Mouse (Mus musculus) ovary, postnatal 10 days (tissue): ENCODE measurements around the gene Nid1.
"Not testable (repeated sequence)": the region's sequence is repeated elsewhere in the genome, so short reads cannot be mapped to it uniquely, and the experiment has no call there.

Experiments used
- DNase-seq: peaks from one replicate; pipeline ENCODE4 v3.0.0; 2022; ENCODE audit warnings: low spot score

The Nid1 gene

GRCm38 (mm10) chr13:13492151-13492550, 54.8 kb downstream of the Nid1 start:
- DNase-seq = no peak

DNA sequence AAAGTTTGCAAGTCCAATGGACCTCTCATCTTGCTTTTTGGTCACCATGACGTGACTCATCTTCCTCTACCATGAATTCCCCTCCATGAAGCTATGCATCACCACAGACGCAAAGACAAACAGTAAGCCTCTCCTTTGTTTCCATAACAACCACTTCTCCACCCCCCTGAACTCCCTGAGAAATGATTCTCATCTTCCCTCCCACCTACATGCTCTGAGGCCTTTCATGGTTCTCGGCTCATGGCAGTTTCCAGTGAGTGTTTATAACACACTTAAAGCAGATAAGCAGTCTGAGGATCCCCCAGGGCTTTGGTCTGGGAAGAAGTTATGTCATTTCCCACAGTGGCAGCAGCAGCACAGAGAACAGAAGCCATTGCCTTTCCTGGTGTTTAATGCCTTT, 56.2 kb downstream of the Nid1 start:
- DNase-seq = no peak

- no peak for DNase-seq
Measured at GRCm38 (mm10) chr13:13498022-13498421, 60.7 kb downstream of the Nid1 start.

DNA sequence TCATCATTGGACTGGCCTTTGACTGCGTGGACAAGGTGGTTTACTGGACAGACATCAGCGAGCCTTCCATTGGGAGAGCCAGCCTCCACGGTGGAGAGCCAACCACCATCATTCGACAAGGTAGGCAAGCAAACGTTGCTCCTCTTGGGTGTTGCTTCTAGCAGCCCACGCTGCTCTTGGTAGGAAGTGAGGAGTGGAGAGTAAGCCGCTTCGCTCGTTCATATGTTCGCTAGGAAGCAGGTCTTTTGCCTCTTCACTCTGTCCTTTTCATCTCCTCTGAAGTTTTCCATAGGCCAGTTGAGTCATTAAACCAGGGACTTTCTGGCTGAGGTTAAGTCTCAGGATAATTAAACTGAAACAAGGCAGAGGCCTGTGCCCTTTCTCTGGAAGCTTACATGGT, 65.1 kb downstream of the Nid1 start:
- no peak for DNase-seq

- no peak for DNase-seq
Measured at GRCm38 (mm10) chr13:13503695-13504386, 66.5 kb downstream of the Nid1 start.

DNA sequence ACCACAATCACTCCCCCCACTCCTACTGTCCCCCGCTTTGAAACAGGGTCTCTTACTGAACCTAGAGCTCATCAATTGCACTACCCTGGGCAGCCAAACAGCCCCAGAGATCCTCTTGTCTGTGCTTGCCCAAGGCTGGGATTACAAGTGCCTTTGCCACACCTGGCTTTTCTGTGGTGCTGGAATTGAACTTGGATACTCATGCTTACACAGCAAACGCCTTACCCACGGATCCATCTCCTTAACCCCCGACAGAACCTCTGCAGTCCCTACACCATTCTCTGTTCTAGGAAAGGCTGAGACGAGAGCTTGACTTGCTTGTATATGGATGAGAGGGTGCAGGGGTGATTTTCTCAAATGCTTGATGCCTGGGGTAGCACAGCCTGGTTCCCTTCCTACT, 67.7 kb downstream of the Nid1 start:
- no peak for DNase-seq

- DNase-seq = no peak
Measured at GRCm38 (mm10) chr13:13506556-13506955, 69.2 kb downstream of the Nid1 start.

- DNase-seq = no peak
Measured at GRCm38 (mm10) chr13:13514861-13515260, 77.5 kb downstream of the Nid1 start.

GRCm38 (mm10) chr13:13516376-13517225, 79.2 kb downstream of the Nid1 start:
- peak; percentile 87 for DNase-seq

GRCm38 (mm10) chr13:13518114-13518513, 80.8 kb downstream of the Nid1 start:
- DNase-seq = no peak

DNA sequence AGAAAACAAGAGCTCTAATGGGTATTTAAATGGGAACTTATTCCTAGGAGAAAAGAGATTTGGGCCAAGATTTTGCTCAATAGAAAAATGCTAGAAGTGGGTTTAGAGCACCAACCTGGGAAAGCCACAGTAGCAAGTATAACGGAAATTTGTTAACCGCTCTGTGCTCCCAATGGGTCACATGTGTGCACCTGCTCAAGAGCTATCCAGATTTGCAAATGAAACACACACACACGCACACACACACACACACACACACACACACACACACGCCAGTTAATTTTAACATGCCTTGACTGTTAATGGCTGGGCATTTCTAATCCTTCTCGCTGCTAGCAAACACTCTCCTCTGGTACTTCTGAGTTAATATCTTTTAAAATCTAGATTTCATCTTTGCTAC, 83.1 kb downstream of the Nid1 start:
- DNase-seq = no peak

DNA sequence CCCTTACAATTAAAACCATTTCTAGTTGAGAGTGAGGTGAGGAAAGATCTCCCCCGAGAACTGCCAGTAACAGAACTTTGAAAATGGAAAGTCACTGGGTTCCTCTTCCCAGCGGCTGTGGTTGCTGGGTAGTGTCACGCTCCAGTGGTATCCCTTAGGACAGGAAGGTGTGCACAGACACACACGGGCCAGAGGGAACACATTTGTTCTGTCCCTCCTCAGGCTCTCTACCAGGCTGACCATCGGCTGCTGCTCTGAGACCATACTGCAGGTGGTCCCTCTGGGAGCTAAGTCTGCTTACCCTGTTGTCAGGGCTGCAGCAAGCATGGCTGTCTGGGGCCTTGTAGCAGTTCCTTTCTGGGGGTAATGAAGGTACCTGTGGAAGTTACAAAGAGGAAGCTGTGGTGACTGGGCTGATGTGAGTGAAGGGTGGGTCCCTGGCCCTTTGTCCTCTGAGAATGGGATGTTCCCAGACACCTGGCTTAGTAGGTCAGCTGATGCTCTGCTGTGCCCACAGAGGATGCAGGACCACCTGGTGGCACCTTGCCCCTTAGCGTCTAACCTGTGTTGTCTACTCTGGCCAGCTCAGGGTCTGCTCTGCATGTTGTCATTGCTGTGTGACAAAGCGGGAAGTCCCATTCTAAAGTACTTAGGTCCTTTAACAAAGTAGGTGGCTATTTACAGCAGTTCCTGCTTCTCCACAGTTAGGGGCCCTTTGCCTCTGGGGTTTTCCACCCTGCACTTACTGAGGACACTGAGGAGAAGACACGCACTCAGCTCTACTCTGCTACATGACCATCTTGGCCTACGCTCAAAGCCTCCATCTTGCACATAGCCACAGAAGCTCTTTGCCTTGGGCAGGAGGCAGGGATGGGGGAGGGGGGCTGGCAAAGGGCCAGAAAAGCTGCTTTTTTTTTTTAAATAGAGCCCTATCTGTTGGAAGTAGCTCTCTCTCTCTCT, 86.6 kb downstream of the Nid1 start:
- no peak for DNase-seq

DNA sequence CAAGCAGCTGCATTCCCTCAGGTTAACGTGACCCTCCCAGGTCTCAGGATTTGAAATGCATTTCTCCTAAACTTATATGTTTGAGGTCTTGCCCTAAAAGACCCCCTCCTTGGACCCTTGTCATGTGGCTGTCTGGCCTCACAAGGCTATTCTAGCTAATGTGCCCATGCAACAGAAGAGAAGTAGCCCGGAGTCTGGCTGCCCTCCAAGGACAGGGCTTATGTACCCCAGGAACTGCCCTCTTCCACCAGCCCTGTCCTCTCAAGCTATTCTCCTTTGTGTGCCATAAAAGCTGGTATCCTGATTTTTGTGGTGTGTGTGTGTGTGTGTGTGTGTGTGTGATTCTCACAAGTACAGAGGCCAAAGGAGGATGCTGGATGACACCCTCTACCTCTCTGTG, 87.9 kb downstream of the Nid1 start:
- DNase-seq = no peak

DNA sequence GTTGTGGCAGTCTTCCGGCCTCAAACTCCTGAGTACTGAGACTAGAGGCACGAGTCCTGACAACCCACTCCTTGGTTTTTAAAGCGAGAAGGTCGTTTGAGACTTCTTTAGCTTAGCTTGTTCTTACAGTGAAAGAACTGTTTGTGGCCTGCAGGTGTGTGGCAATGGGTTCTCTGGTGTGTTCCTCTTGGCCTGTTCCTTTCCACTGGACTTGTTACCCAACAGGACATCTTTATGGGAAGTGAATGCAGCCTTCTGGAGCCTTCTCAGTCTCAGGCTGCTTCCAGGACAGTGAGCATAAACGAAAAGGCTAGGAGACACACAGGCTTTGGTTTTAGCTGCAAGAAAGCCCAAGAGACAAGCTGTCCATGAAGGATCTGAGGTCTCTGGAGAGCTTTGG, 88.5 kb downstream of the Nid1 start:
- no peak for DNase-seq

DNA sequence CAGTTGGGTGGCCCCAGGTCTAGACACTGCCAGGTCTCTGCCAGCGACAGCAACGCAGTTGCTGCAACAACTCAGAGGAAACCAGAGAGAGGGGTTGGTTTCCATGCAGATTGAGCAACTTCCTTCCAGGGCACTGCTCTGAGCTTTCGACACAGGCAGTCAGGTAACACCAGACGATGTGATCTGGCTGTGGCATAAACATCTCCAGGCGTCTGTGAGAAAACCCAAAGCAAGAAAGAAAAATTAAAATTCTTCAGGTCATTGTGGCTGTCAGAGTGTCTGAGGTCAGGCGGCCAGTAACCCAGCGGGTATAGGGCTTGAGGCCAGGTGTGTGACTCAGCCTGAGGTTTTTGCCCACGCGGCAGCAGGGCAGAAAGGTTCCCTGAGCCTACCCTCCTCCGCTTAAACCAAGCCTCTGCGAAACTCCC, 91.8 kb downstream of the Nid1 start:
- no peak for DNase-seq

DNA sequence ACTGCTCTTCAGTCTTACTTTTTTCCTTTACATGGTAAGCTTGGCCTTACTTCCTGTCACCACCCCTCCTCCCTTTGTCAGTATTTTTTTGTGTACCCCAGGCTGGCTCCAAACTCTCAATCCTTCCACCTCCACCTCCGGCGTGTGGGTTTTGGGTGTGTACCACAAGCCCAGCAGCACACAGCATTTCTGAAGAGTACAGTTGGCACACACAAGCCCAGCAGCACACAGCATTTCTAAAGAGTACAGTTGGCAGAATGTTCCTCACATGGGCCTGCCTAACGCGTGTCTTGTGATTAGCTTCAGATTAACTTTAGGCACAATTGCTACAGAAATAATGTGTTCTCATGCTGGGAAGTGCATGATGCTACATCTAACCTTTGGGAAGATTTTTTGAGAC, 93.6 kb downstream of the Nid1 start:
- no peak for DNase-seq

- DNase-seq = no peak
Measured at GRCm38 (mm10) chr13:13531923-13532322, 94.6 kb downstream of the Nid1 start.

DNA sequence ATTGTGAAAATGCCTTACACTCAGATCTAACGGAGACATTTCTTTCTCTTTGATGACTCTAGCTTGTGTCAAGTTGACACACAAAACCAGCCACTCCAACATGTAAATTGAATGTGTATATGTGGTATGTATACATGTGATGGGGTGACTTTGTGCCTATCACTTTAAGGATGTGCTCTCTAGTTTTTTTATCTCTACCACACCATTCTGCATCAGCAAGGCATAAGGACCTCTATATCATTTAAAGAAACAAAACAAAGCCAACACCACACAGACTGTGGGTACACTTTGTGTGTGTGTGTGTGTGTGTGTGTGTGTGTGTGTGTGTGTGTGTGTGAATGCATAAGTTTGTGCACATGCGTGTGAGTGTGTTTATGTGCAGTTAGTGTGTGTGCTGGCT, 99.2 kb downstream of the Nid1 start:
- no peak for DNase-seq

DNA sequence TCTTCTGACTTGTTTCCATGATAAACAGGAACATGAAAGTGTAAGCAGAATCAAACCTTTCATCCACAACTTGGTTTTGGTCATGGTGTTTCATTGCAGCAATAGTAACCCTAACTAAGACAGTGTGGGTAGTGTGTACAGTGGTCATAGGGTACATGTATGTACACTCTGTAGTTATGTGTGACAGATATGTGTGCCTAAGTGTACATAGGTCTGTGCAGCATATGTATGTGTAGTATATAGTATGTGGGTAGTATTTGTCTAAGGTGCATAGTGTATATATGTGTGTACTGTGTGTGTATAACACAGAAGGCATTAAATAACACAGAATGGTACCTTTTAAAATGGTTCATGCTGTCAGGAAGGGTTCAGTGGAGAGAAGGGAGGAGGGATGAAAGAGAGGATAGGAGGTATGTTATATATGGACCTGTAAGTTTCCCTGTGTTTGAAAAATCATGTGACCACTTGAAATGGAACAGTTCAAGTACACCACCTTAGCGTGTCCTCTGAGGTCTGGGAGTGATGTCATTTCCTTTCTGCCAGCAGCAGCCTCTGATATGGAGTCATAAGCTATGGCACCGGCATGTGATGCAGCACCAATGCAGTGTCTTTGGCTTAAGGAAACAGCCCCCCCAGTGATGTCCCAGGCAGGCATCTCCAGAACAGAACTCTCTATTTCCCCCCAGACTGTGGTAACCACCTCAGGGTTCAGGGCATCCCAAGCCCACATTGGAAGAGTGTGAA, 100.1 kb downstream of the Nid1 start:
- DNase-seq = no peak

- no peak for DNase-seq
Measured at GRCm38 (mm10) chr13:13538585-13539300, 101.4 kb downstream of the Nid1 start.

GRCm38 (mm10) chr13:13543073-13543472, 105.7 kb downstream of the Nid1 start:
- DNase-seq = not testable (repeated sequence)
